Mouse (Mus musculus) adrenal gland, postnatal 36 days (tissue): ENCODE data around the gene Pprc1. TPM values are rescaled to one million over a fixed set of nuclear protein-coding genes. Genes with fewer than 3 reads are reported as not detected.

Experiments
- DNase-seq, 2 experiments: peaks; one replicate each; pipeline ENCODE4 v3.0.0; 2021; ENCODE audit warnings: mixed read lengths in 1 of 2
- long read RNA-seq, 2 experiments: library from polyadenylated mRNA; stranded (forward); transcript quantifications; one replicate each; pipeline ENCODE4 v2.0.0; 2021; ENCODE audit warnings: borderline sequencing depth in 2 of 2
- total RNA-seq, 2 experiments: library from RNA; stranded (reverse); gene quantifications; 2 replicates each; pipeline ENCODE4 v1.2.3; 2021

Pprc1 gene
- 10 to 100 TPM; 28.6 to 49.3 TPM for total RNA-seq
- long read RNA-seq, experiment 1, partial matches to known transcripts = 4 of 4 reads
- long read RNA-seq, experiment 1, other reads (novel, unspliced or antisense) = 0 of 4 reads
- long read RNA-seq, experiment 2 = 0 reads

GRCm38 (mm10) chr19:46044271-46044992, at the start of gene Pprc1:
TSS of gene Pprc1 (plus strand) at chr19:46044886.
- DNase-seq = peak in 1 of 2 experiments; percentile 70

- no peak for DNase-seq
Observed at GRCm38 (mm10) chr19:45997365-45997764, 47.3 kb upstream of the Pprc1 start.

- DNase-seq = peak; percentile 93 to 96
Observed at GRCm38 (mm10) chr19:45997785-45998693, 46.6 kb upstream of the Pprc1 start, which contains the start of gene Armh3. TSS of gene Armh3 (minus strand) at chr19:45998488.

GRCm38 (mm10) chr19:45998694-45999217, 45.9 kb upstream of the Pprc1 start:
- DNase-seq = no peak

GRCm38 (mm10) chr19:45999378-45999777, 45.3 kb upstream of the Pprc1 start:
- DNase-seq = no peak

DNA sequence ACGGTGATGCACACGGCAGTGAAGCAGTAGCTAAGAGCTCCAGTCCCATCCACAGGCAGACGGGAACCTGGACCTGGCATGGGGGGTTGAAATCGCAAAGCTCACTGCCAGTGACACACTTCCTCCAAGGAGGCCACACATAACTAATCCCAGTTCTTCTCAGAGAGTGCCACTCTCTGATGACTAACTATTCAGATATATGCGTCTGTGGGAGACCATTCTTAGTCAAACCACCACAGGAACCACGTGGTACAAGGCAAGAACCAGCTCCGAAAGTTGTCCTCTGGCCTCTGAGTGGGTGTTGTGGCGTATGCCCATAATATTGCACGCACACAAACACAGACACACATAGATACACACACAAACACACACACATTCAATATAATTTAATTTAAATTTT, 42.4 kb upstream of the Pprc1 start:
- no peak for DNase-seq

GRCm38 (mm10) chr19:46003371-46004226, 41.1 kb upstream of the Pprc1 start, which contains the start of gene Hps6:
TSS of gene Hps6 (plus strand) at chr19:46003508.
- peak; percentile 95 to 97 for DNase-seq

GRCm38 (mm10) chr19:46004814-46005466, 39.7 kb upstream of the Pprc1 start:
- DNase-seq = no peak

GRCm38 (mm10) chr19:46005680-46006079, 39.0 kb upstream of the Pprc1 start:
- no peak for DNase-seq

- peak; percentile 91 to 92 for DNase-seq
Observed at GRCm38 (mm10) chr19:46014572-46015178, 30.0 kb upstream of the Pprc1 start.

DNA sequence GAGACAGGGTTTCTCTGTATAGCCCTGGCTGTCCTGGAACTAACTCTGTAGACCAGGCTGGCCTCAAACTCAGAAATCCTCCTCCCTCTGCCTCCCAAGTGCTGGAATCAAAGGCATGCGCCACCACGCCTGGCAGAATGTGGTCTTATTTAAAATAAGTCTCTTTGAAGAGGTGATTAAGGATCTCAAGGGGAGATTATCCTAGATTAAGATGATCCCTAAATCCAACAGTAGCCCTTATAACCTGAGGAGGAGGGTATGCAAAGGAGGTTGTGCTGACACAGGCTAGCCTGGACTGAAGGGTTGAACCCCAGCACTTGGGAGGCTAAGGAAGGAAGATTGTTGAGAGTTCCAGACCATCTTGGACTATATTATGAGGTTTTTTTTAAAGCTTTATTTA, 28.7 kb upstream of the Pprc1 start:
- no peak for DNase-seq

DNA sequence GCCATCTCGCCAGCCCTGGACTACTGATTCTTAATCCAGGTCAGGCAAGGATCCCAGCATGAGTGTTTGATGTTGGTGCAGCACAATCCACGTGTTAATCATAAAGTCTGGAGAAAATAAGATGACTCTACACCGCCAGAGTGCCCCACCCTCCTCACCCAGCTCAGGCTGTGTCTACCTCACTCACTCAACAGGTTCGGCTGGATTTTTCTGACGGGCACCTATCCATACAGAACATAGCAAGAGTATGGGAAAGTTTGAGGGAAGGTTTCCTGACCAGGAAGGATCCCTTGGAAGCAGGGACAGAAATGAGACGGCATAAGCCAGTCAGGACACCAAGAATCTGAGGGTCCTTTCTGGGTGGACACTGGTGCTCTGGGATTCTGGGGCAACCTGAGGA, 19.7 kb upstream of the Pprc1 start:
- DNase-seq = no peak

DNA sequence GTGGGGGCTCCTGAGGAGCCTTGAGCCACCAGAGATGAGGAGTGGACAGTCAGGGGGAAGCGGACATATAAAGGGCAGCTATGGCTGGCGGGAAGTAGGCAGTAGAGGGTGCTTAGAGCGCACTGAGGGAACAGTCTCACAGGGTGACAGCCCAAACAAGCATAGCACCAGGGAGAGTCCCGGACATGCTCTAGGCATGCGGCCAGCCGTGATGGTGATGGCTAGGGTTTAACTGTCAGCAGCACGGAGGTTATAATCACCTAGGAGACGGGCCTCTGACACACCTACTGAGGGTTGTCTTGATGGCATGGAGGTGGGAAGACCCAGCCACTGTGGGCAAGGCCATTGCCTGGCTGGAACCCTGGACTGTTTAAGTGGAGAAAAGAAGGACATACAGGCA, 18.1 kb upstream of the Pprc1 start:
- DNase-seq = no peak

DNA sequence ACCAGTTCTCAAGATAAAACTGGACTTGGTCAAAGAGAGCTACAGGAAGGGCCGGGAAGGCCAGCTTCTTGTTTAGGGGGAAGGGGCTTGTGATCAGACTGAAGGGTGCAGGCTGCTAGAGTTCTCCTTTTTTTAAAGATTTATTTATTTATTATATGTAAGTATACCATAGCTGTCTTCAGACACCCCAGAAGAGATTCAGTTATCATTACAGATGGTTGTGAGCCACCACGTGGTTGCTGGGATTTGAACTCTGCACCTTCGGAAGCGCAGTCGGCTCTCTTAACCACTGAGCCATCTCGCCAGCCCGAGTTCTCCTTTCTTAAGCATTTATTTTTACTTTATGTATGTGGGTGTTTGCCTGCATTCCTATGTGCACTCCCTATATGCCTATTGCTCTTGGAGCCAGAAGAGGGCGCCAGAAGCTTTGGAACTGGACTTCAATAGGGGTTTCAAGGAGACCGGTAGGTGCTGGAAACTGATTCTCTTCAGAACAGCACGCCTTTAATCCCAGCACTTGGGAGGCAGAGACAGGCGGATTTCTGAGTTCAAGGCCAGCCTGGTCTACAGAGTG, 15.9 kb upstream of the Pprc1 start:
- DNase-seq = no peak

DNA sequence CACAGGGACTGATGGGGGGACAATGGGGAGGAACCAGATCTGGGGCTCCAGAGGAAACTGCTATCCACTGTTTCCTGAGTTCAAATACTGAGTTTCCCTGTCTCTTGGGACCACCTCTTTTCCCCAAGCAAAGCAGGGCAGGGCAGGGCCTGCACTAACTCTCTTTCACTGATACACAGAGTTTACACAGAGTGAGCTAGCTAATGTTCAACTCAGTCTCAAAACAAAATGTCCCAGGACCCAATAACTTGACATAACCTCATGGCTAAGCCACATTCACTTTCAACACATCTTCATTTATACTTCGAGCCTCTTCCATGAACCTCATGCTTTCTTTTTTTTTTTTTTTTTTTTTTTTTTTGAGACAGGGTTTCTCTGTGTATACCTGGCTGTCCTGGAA, 15.0 kb upstream of the Pprc1 start:
- no peak for DNase-seq

- DNase-seq = no peak
Observed at GRCm38 (mm10) chr19:46030196-46030983, 14.3 kb upstream of the Pprc1 start.

- no peak for DNase-seq
Observed at GRCm38 (mm10) chr19:46031689-46032432, 12.8 kb upstream of the Pprc1 start.

DNA sequence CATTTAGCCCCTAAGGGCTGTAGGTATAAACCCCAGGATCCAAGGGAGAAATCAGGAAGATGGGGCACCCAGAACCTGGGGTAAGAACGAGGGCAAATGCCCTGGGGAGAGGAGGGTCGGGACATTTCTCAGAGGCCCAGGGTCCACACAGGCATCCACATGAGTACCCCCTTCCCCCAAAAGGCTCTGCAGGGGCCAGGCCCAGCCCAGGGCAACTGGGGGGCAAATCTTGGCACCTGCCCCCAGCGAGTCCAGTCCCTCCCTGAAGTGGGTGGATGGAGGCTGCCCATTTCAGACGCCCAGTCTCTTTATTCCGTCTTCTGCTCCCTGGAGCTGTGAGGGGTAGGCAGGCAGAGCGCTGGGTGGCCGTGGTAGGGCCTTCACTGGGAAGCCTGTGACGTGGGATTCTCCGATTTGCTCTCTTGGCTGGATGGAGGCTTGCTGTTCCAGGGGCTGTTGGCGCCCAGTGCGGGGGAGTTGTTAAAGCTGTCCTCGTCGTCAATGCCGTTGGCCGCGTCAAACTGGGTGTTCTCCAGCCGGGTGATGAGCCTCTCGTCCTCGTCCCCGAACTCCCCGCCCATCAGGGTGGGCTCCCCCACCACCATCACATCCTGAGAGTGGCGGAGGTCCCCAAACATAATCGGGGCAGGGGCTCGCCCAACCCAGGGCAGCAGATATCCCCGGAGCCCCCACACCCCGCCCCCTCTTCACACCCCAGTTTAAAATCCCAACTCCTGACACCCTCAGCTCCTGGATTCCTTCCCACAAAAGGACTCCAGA, 11.8 kb upstream of the Pprc1 start:
- DNase-seq = no peak
